Mouse (Mus musculus) T-helper 1 cell (primary cell): ENCODE results near the gene Sst.

Experiments used
- in situ Hi-C: fragments of 300-600 bp; cut with MboI, MseI; formaldehyde crosslinking; loops from one replicate; pipeline ENCODE4 v1.15.1; 2025; ENCODE audit warnings: high pct_unique_total_duplicates

Gene Sst

DNA sequence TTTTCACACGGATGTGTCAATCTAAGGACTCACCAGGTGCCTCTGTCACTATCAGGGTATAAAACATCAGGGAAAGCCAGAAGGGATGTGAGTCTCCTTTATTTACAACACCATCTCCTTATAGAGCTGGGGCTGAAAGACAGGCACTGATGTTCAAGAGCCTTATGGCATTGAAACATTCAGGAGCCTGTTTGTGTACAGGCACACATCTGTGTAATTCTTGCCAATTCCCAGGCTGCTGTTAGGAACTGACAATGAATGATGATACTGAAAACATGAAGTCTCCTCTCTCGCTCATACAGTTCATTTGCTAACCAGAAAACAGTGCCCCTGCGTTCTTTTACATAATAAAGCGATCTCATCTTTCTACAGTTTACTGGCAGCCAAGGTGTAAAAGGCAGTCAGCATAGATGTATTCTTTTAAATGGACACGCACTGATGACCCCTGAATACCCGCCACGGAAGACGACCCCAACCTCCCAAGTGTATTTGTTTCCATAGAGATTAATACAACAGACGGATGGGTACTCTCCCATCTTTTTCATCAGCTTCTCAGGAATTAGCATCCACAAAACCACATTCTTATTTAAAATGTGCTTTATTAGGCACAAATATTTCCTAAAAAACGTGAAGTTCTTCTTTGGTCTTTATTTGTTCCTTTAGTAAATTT, 2.7 kb downstream of the Sst start:
- in situ Hi-C loops: no loop called here

DNA sequence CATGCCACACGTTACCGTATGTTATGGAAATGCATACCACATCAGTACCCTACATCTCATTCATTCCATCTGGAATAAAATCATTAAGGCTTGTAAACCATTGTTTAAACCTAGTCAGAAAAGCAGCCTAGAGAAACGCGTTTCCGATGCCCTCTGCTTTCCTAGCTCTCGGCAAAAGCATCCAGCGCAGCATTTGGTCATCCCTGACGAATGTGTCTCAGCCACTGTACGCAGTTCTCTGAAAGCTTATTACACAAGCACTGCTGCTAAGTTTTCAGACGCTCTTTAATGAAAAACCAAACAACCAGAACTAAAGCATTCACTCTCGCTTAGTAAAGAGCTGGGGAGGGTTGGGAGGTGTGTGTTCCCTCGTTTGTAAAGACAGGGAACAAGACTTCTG, 5.7 kb downstream of the Sst start:
- in situ Hi-C loops: no loop called here

DNA sequence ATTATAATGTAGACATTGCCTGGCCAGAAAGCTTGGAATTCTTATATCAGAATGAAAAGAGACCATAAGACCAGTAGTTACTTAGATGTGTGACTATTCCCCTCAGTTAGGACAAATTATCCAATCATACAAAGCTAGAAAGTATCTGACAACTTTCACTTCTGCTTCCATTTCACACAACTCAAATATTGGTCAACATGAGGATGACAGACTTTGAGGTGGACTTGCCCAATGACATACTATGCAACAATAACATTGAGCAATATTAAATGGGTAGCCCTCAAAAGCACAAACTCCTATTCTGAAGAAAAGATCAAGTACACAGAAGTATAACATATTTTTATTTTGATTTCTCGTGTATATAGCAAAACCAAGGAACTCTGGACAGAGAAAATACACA, 35.5 kb downstream of the Sst start:
- in situ Hi-C loops: no loop called here

- in situ Hi-C loops: no loop called here
Measured at GRCm38 (mm10) chr16:23849720-23850119, 41.0 kb downstream of the Sst start.

- in situ Hi-C loops: no loop called here
Measured at GRCm38 (mm10) chr16:23849176-23849575, 41.6 kb downstream of the Sst start.

DNA sequence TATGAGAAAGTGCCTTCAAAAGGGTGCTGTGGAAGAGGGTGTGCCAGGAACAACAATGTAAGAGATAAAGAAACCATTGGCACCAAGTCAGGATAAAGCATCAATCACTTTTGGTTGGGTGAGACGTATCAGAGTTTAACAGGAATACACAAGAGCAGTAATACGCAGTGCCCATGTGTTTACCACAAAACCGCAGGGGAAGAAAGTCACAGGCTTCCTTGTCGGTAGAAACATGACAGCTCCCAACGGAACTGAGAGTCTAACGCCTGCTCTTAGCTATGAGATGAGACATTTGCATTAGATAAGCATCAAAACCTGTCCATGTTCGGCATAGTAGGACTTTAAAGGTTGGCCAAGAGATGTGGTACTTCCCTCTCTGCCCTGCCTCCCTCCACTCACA, 46.1 kb downstream of the Sst start:
- in situ Hi-C loops: no loop called here

DNA sequence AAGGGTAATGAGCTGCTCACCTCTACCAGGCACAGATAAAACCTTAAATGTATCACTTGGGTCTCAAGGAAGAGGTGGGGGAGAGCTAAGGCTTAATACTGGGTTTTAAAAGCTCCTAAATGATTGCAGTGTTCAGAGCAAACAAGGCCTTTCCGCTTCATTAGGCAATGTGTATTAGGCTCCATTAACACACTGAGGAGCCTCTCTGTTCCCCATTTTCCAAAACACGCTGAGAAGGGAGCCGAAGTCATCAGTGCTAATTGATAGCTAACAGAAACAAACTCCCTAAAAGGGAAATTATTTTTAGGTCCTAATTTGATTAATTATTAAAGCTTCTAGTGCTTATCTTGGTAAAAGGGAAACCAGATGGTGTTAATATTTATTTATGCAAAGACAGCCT, 48.1 kb downstream of the Sst start:
- in situ Hi-C loops: no loop called here
